Mouse (Mus musculus) embryonic facial prominence, embryonic 12.5 days (tissue): Measurements from ENCODE around the gene Tph1. TPM values are rescaled to one million over a fixed set of nuclear protein-coding genes. Genes with fewer than 3 reads are reported as not detected.
A peak's percentile ranks its signal among the peaks of the same experiment; 100 is the strongest.
"Not testable (repeated sequence)": the region's sequence is repeated elsewhere in the genome, so short reads cannot be mapped to it uniquely, and the experiment has no call there.

Source experiments
- ATAC-seq: fragments of 200-750 bp; cut with Nextera tagmentation; 2 replicates; pipeline ENCODE4 v1.8.0; 2017; ENCODE audit not compliant: insufficient number of reproducible peaks, insufficient read depth, low FRiP score, low TSS enrichment
- H3K27ac ChIP-seq: fragments of 300-500 bp; sonication (generic); 2 replicates; pipeline ENCODE4 v1.5.1; 2016; ENCODE audit warnings: mild to moderate bottlenecking
- H3K27me3 ChIP-seq: fragments of 300-500 bp; sonication (generic); 2 replicates; pipeline ENCODE4 v1.6.1; 2016; ENCODE audit warnings: mild to moderate bottlenecking, moderate library complexity
- H3K36me3 ChIP-seq: fragments of 300-500 bp; sonication (generic); 2 replicates; pipeline ENCODE4 v1.6.1; 2016; ENCODE audit warnings: mild to moderate bottlenecking
- H3K4me1 ChIP-seq: fragments of 300-500 bp; sonication (generic); 2 replicates; pipeline ENCODE4 v1.6.1; 2016
- H3K4me2 ChIP-seq: fragments of 300-500 bp; sonication (generic); replicated peaks from 2 replicates; pipeline ENCODE4 v1.6.1; 2016; ENCODE audit warnings: mild to moderate bottlenecking, moderate library complexity
- H3K4me3 ChIP-seq: fragments of 300-500 bp; sonication (generic); 2 replicates; pipeline ENCODE4 v1.5.1; 2016; ENCODE audit warnings: mild to moderate bottlenecking
- H3K9ac ChIP-seq: fragments of 300-500 bp; sonication (generic); 2 replicates; pipeline ENCODE4 v1.6.1; 2016; ENCODE audit warnings: mild to moderate bottlenecking, moderate library complexity
- H3K9me3 ChIP-seq: fragments of 300-500 bp; sonication (generic); 2 replicates; pipeline ENCODE4 v1.6.1; 2016; ENCODE audit warnings: mild to moderate bottlenecking, moderate library complexity
- WGBS: fragments of 180-500 bp; shearing (Covaris S2); methylation state at CpG from one replicate; pipeline ENCODE4 v1.1.7; 2016; 5-methylcytosine and 5-hydroxymethylcytosine counted together
- polyA plus RNA-seq: library from polyadenylated mRNA; unstranded; fragments of >200 nt; fragmentation: Nextera tagmentation; extraction: Ambion mirVana; gene quantifications from 2 replicates; pipeline ENCODE4 v1.2.1, GENCODE M21; 2016

Tph1 gene
- polyA plus RNA-seq, 1 experiment from 2014 or later: 0.26 TPM

DNA sequence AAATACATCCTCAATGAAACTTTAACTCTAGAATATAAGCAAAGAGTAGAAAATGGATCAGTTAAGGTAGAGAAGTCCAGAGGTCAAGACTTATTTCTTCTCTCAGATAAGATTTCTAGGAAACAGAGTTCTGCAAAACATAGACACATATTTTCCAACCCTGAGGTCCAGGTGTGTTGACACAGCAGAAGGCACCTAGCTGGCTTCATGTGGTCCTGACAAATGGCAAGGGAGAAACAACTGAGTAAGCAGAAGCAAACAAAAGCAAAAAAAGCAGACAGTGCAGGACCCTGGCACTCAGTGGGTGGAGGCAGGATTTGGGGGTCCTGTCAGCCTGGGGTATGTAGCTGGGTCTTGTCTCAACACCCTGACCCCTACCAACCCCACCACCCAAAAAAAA is 8.4 kb upstream of the Tph1 start:
- no peak overlapping the region for H3K27ac ChIP-seq
- no peaks in the 10 kb centered on the region for H3K27me3 ChIP-seq
- ATAC-seq: no peak

GRCm38 (mm10) chr7:46679044-46679443 is 6.7 kb upstream of the Tph1 start:
- not testable (repeated sequence) for H3K27me3 ChIP-seq, H3K4me2 ChIP-seq, H3K4me3 ChIP-seq, ATAC-seq, H3K4me1 ChIP-seq, H3K9ac ChIP-seq, H3K27ac ChIP-seq, H3K9me3 ChIP-seq, H3K36me3 ChIP-seq
- WGBS: 88% methylated on average over 7 of the region's 7 CpGs

More for the DNA sequence above, 8.4 kb upstream of the Tph1 start:
- Histone ChIP-seq H3K9ac (no peak overlapping the region), H3K4me1 (peaks cover 4% of the 10 kb centered on the region; the same call in 1 of the 2 replicates), H3K4me2 (no peak overlapping the region), H3K36me3 (no peaks in the 10 kb centered on the region), H3K9me3 (no peaks in the 10 kb centered on the region), H3K4me3 (no peak overlapping the region)

DNA sequence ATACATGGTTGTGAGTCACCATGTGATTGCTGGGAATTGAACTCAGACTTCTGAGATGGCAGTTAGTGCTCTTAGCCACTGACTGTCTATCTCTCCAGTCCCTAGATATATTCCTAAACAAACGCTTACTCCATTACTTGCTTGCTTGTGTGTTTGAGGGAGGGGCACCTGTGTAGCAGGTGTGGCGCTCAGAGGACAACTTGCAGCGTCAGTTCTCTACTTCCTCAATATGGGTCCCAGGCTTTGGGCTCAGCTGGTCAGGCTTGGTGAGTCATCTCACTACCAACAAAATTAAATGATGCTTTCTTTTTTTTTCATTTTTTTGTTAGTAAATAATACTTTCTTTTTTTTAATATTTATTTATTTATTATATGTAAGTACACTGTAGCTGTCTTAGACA is 6.1 kb upstream of the Tph1 start:
- no peak overlapping the region for H3K27ac ChIP-seq
- 90% methylated on average over 3 of the region's 3 CpGs for WGBS
- no peaks in the 10 kb centered on the region for H3K27me3 ChIP-seq

DNA sequence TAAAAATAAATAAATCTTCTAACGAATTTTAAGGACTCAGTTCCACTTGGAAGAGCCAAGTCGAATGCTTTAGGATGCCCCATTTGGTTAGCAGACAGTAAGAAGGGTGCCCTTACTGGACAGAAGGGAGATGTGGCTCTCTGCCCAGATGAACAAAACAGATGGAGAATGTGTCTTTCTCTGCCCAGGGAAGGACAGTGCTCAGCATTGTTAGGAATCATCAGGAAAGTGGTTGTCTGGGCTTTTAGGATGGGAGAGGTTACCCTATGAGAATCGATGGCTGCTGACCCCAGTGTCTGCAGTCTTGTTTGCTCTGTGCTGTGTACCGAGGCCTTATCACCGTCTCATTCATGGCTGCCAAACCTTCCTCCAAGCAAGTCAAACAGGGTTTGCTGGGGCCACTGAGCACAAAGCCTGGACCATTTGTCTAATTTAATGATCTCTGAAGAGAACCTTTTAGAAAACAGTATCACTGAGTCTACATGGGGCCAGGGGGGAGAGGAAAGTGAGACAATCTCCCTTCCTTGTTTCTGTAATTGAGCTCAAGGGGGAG is 4.5 kb upstream of the Tph1 start:
- no peak overlapping the region for H3K9ac ChIP-seq
- H3K4me3 ChIP-seq: no peak overlapping the region
- H3K9me3 ChIP-seq: no peaks in the 10 kb centered on the region
- no peak overlapping the region for H3K4me2 ChIP-seq
- 0 out of 2 replicates have a peak, but pooled peaks cover 2% of the 10 kb centered on the region for H3K27me3 ChIP-seq
- peaks cover 11% of the 10 kb centered on the region for H3K4me1 ChIP-seq
- no peak for ATAC-seq
- no peaks in the 10 kb centered on the region for H3K36me3 ChIP-seq
- H3K27ac ChIP-seq: no peak overlapping the region
- 67% methylated on average over 5 of the region's 5 CpGs for WGBS

More for the DNA sequence above, 6.1 kb upstream of the Tph1 start:
- Histone ChIP-seq H3K9me3 (no peaks in the 10 kb centered on the region), H3K4me2 (no peak overlapping the region), H3K9ac (no peak overlapping the region), H3K36me3 (no peaks in the 10 kb centered on the region), H3K4me3 (no peak overlapping the region), H3K4me1 (peaks cover 4% of the 10 kb centered on the region; the same call in 1 of the 2 replicates)
- no peak for ATAC-seq

DNA sequence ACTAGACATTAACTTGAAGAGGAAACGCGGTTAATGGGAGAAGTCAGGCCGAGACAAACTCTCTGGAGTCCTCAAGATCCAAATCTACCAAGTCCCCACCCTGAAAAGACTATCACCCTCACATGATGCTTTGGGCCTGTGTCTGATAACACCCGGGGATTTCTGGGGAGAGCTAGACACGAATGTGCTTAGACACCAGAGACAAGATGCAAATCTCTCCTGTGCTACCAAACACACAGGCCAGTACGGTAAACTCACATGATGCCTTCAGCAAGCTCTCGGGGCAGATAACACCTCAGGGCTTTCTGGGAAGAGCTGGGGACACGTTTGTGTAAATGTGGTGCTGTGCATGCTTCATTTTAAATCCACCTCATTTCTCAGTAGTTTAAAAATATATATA is 3.5 kb upstream of the Tph1 start:
- Histone ChIP-seq H3K9ac (no peak overlapping the region), H3K36me3 (no peaks in the 10 kb centered on the region), H3K4me3 (no peak overlapping the region), H3K27ac (no peak overlapping the region), H3K4me1 (peaks cover 11% of the 10 kb centered on the region), H3K27me3 (0 out of 2 replicates have a peak, but pooled peaks cover 2% of the 10 kb centered on the region), H3K9me3 (no peaks in the 10 kb centered on the region), H3K4me2 (no peak overlapping the region)
- ATAC-seq: no peak
- 75% methylated on average over 8 of the region's 8 CpGs for WGBS

DNA sequence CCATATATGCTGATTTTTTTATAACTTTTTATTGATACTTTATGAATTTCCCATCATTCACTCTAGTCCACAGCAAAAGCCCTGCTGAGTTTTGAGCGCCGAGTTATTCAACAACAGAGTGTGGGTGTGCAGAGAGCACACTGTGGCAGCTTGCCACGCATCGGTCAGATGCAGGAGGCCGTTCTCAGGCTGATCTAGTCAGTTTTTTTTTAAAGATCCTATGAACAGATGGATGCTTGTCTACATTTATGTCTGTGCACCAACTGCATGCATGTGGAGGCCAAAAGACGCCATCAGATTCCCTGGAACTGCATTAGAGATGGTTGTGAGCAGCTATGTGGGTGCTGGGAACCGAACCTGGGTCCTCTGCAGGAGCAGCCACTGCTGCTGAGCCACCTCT is 2.7 kb upstream of the Tph1 start:
- 92% methylated on average over 7 of the region's 7 CpGs for WGBS
- no peak overlapping the region for H3K9ac ChIP-seq
- 0 out of 2 replicates have a peak, but pooled peaks cover 2% of the 10 kb centered on the region for H3K27me3 ChIP-seq
- no peaks in the 10 kb centered on the region for H3K9me3 ChIP-seq
- no peaks in the 10 kb centered on the region for H3K36me3 ChIP-seq
- no peak overlapping the region for H3K4me3 ChIP-seq
- H3K4me2 ChIP-seq: no peak overlapping the region
- no peak for ATAC-seq
- peaks cover 11% of the 10 kb centered on the region for H3K4me1 ChIP-seq
- no peak overlapping the region for H3K27ac ChIP-seq

- Histone ChIP-seq H3K27me3 (peaks cover 11% of the 10 kb centered on the region), H3K4me1 (peaks cover 9% of the 10 kb centered on the region), H3K27ac (no peak overlapping the region), H3K9ac (no peak overlapping the region), H3K9me3 (no peaks in the 10 kb centered on the region), H3K4me3 (no peak overlapping the region), H3K4me2 (peak overlapping the region; percentile 39), H3K36me3 (no peaks in the 10 kb centered on the region)
- 2% methylated on average over 20 of the region's 21 CpGs for WGBS
- ATAC-seq: 0 out of 2 replicates have a peak, but pooled peaks have one; percentile 60
These were observed 5.1 kb downstream of the Tph1 start for GRCm38 (mm10) chr7:46667256-46667655.

DNA sequence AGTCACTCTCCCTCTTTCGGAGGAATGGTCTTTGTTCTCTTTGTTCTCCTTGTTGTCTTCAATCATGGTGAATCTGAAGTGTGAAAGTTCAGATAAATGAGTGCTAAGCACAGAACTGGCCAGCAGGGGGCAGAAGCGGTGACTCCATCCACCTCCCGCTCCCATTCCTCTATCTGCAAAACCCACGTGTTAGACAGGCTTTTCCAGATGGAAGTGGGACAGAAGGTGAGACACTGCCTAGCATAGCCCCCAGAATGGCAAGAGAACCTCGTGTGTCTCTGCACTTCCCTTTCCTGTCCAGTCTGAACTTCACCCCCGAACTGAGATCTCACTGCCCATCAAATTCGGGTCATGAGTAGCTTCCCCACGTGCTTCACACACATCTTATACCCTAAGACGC is 7.1 kb downstream of the Tph1 start:
- no peak overlapping the region for H3K9ac ChIP-seq
- H3K27me3 ChIP-seq: peaks cover 11% of the 10 kb centered on the region
- WGBS: 40% methylated on average over 9 of the region's 9 CpGs
- H3K9me3 ChIP-seq: no peaks in the 10 kb centered on the region
- H3K4me2 ChIP-seq: no peak overlapping the region
- H3K27ac ChIP-seq: no peak overlapping the region
- no peaks in the 10 kb centered on the region for H3K36me3 ChIP-seq
- ATAC-seq: no peak
- H3K4me3 ChIP-seq: no peak overlapping the region
- peaks cover 6% of the 10 kb centered on the region; the same call in 1 of the 2 replicates for H3K4me1 ChIP-seq

DNA sequence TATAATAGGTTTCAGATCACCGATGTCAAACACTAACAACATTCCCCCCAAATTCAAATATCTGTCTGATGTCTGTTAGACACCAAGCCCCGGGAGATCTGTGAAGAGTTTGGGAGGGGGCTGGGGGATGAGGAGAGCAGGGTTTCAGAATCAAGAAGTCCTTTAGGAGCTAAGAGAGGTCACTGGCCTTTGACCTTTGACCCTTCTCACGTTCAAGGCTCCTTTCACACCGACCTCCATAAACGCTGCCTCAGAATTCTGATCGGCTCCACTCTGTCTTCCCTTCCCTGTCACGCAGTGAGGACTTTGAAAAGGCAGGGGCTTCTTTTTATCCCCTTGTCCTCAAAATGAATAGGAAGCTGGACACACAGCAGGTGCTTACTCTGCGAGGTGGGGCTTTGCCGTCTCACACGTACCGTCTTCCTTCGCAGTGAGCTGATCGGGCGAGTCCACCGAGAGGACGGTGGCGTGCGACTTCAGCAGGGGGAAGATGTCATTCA is 10.7 kb downstream of the Tph1 start:
- Histone ChIP-seq H3K27me3 (peaks cover 4% of the 10 kb centered on the region), H3K27ac (no peak overlapping the region), H3K9me3 (no peaks in the 10 kb centered on the region), H3K4me3 (no peak overlapping the region), H3K4me1 (no peaks in the 10 kb centered on the region), H3K9ac (no peak overlapping the region), H3K4me2 (no peak overlapping the region), H3K36me3 (no peaks in the 10 kb centered on the region)
- 41% methylated on average over 18 of the region's 18 CpGs for WGBS
- no peak for ATAC-seq

DNA sequence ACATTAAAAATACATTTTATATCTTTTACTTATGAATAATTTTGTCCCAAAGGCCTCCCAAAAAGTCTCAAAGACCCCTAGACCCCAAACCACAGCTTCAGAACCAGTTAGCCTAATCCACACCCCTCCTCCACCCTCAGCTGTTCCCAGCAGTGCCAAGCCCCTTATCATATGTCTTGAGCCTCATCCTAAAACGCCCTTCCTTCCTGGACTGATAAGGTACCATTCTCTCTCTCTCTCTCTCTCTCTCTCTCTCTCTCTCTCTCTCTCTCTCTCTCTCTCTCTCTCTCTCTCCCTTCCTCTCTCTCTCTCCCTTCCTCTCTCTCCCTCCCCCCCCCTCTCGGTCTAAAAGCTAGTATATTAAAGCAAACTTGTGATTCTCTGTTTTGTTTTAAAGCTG is 20.1 kb downstream of the Tph1 start:
- no peaks in the 10 kb centered on the region for H3K4me1 ChIP-seq
- no peak overlapping the region for H3K4me3 ChIP-seq
- ATAC-seq: no peak
- H3K27me3 ChIP-seq: 0 out of 2 replicates have a peak, but pooled peaks cover 3% of the 10 kb centered on the region
- no peak overlapping the region for H3K9ac ChIP-seq
- H3K27ac ChIP-seq: no peak overlapping the region
- 69% methylated on average over 2 of the region's 2 CpGs for WGBS
- no peaks in the 10 kb centered on the region for H3K9me3 ChIP-seq
- no peak overlapping the region for H3K4me2 ChIP-seq
- H3K36me3 ChIP-seq: no peaks in the 10 kb centered on the region

DNA sequence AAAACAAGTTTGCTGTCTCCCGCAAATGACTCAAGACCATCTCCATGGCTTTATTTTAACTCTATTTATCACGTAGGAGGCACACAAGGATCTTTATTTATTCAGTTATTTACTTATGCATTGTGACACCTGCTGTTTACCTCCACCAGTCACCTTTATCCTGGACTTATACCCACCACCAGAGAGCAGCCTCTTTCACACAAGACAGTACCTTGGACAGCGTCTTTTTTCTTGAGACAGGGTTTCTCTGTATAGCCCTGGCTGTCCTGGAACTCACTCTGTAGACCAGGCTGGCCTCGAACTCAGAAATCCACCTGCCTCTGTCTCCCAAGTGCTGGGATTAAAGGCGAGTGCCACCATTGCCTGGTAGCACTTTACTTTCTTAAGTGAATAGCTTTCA is 22.1 kb downstream of the Tph1 start:
- 51% methylated on average over 5 of the region's 5 CpGs for WGBS
- H3K4me1 ChIP-seq: not testable (repeated sequence)

GRCm38 (mm10) chr7:46648431-46649140 is 23.8 kb downstream of the Tph1 start:
- no peak for ATAC-seq
- Histone ChIP-seq H3K4me2 (no peak overlapping the region), H3K9me3 (no peaks in the 10 kb centered on the region), H3K27me3 (0 out of 2 replicates have a peak, but pooled peaks cover 3% of the 10 kb centered on the region), H3K4me1 (no peaks in the 10 kb centered on the region), H3K27ac (no peak overlapping the region), H3K36me3 (no peaks in the 10 kb centered on the region), H3K9ac (no peak overlapping the region), H3K4me3 (no peak overlapping the region)
- WGBS: 72% methylated on average over 4 of the region's 4 CpGs

More for the DNA sequence above, 22.1 kb downstream of the Tph1 start:
- not testable (repeated sequence) for H3K4me3 ChIP-seq, H3K27me3 ChIP-seq, H3K9ac ChIP-seq, H3K9me3 ChIP-seq, H3K4me2 ChIP-seq, H3K27ac ChIP-seq, H3K36me3 ChIP-seq, ATAC-seq
